Mouse (Mus musculus): ENCODE measurements around the gene Pcnp. TPM values are rescaled to one million over a fixed set of nuclear protein-coding genes. Genes with fewer than 3 reads are reported as not detected.
"Not testable (repeated sequence)": the region's sequence is repeated elsewhere in the genome, so short reads cannot be mapped to it uniquely, and the experiment has no call there.

The Pcnp gene
- 10 to 100 TPM; 46.3 to 56.5 (median 47.5) TPM for total RNA-seq (2022)

DNA sequence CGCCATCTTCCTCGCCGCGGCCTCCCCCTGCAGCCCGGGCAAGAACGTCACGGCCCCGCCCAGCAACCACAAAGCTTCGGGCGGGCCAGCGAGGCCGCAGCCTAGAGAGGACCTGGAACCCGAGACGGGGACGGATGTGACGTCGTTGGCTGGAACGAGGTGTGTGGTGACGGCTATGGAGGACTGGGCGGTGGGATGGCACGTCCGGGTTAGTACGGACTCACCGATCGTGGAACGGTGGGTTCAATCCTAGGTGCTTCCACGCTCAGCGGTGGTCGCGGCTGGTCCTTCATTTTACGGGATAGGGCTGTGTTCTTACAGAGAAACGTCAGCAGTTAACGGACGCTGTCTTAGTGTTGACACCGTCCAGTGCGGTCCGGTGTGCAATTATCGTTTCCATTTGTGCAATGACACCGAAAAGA is at the start of gene Pcnp:
Gene Pcnp (minus strand): TSS at position 79 of the 422 bp plus-strand sequence.
- DNase-seq (ENCODE audit: low spot score), result peak; percentile 98

DNA sequence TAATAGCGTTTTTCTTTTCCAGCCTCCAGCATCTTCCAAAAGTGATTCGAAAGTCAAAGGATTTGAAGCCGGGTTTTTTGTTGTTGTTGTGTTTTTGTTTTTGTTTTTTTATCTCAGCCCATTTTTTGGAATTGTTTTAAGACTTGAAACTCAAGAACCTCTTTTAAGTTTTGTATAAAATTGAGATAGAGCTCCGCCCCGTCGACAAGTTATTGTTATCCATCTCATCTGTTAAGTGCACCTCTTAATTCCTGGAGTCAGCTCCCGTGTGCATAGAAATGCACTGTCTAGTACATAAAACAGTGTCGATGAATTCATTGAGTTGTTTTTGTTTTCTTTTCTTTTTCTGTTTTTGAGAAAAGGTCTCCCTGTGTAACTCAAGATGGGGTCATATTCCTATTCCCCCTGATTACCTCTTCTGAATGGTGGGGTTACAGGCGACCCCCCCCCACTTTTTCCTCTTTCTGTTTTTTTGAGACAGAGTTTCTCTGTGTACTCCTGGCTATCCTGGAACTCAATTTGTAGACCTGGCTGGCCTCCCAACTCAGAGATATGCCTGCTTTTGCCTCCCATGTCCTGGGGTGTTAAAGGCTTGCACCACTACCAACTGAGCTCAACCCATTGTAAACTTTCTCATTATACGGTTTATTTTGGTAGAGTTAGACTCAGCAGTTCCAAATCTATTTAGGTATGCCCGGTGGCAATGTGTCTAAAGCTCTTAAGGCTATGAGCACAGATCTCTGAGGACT is 46.8 kb upstream of the Pcnp start:
- no peak for DNase-seq (ENCODE audit: low spot score)

- peak; percentile 82 for DNase-seq (ENCODE audit: low spot score)
Observed at GRCm38 (mm10) chr16:56075222-56076111, 45.9 kb upstream of the Pcnp start.

GRCm38 (mm10) chr16:56074565-56074964 is 45.0 kb upstream of the Pcnp start:
- no peak for DNase-seq (ENCODE audit: low spot score)

DNA sequence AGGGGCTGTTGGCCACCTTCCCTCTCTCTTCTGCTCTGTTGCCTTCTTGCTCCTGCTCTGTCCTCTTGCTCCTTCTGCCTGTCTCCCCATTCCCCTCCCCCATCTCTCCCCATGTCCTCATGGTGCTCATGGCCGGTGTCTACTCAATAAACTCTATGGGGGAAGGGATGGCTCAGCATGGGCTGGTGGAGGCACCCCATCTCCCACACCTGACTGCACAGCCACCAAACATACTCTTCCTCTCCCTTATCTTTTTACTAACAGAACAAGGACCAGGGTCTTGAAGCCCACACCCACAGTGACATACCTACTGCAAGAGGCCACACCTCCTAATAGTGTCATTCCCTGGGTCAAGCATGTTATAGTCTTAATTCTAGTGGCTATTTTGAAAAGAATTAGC is 44.6 kb upstream of the Pcnp start:
- DNase-seq (ENCODE audit: low spot score), result no peak

DNA sequence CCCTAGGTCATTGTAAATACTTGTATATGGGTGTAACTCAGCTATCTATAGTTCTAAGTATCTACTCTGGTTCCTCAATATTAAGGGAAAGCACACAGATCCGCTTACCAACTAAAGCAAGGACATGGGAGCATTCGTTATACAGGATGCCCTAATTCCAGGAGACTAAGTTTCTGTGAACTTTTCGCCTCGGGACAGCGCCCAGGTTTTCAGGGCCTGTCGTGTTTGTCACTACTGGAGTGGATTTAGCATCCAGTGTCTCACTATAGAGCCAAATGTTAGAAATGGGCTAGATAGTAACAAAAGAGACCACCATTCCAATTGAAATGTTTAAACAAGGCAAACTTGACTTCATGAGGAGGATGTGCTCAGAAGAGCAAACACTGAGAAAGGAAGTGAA is 43.6 kb upstream of the Pcnp start:
- DNase-seq (ENCODE audit: low spot score), result not testable (repeated sequence)

DNA sequence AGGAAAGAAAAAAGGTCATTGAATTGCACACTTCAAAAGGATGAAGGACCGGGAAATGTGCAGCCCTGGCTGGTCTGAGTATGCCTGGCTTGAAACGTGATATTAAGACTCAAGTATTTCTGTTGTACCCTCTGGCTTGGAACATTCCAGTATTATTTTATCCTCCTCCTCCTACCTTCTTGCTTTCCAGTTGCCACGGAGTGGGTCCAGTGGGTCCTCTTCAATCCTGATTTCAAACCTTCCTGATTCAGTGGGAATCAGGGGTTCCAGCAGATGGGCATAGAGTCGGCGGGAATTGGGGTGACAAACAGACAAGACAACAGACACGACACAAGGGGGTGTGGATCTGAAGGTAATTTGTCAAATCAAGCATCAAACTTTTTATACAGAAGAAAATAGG is 43.0 kb upstream of the Pcnp start:
- DNase-seq (ENCODE audit: low spot score), result no peak

GRCm38 (mm10) chr16:56071317-56072232 is 42.0 kb upstream of the Pcnp start:
- no peak for DNase-seq (ENCODE audit: low spot score)

DNA sequence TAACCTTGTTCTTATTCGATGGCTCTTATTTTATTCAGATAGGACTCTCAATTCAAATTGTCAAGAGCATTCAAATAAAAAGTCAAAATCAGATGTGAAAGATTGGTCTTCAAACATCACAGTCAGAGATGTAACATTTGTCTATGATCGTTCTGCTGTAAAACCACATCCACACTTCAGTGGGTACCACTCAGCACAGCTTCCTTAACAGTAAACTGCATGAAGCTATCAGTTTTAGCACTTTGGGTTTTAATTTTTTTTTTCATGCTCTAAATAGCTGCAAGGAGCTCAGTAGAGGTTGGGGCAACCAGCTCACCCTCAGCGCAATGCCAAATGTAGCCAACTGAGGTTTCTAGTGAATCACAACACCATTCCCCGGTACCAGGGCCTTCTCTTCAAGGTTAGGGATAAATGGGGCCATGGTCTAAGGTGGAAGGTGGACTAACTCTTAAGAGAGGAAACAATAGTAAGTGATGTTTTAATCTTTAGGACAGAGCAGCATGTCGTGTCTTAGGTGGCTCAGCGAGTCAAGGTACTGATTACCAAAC is 39.1 kb upstream of the Pcnp start:
- DNase-seq (ENCODE audit: low spot score), result no peak

- no peak for DNase-seq (ENCODE audit: low spot score)
Observed at GRCm38 (mm10) chr16:56066113-56066512, 36.6 kb upstream of the Pcnp start.

- DNase-seq (ENCODE audit: low spot score), result peak; percentile 50
Observed at GRCm38 (mm10) chr16:56064334-56064990, 34.9 kb upstream of the Pcnp start.

GRCm38 (mm10) chr16:56062981-56063380 is 33.4 kb upstream of the Pcnp start:
- DNase-seq (ENCODE audit: low spot score), result no peak

DNA sequence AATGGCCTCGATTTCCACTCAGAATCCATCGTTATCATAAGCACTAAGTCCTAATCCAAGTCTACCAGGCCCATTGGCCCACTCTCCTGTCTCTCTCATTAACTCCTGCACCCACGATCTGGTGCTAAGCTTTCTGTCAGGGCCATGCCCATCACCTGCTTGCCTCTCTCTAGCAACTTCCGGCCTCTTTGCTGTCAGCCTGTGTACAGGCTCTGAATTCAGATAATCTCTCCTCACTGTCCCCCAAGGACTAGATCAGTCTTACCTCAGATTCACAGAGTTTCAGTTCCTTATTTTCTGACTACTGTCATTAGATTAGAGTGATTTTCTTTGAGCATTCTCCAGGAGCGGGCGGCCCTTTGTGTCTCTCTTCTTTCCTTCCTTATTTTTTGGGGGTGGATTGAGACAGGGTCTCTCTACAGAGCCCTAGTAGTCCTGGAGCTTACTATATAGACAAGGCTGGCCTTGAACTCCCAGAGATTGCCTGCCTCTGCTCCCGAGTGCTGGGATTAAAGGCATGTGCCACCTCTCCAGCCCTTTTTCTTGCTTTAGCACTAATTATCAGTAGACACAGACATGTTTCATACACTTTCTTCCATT is 32.6 kb upstream of the Pcnp start:
- DNase-seq (ENCODE audit: low spot score), result no peak

DNA sequence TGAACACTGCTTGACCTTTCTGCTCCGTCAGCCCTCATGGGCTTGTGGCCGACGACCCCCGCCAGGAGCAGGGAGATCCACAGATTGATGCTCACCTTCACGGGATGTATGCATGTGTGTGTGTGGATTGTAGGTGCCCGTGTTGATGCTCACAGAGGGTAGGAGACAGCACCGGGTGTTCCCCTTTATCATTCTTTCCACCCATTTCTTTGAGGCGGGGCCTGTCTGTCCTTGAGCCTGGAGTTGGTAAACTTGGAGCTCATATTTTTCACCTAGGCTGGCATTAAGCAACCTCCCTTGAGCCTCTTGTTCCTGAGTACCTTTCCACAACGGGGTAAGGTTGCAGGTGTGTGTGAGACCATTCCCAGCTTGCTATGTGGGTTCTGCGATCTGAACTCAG is 28.6 kb upstream of the Pcnp start:
- no peak for DNase-seq (ENCODE audit: low spot score)

DNA sequence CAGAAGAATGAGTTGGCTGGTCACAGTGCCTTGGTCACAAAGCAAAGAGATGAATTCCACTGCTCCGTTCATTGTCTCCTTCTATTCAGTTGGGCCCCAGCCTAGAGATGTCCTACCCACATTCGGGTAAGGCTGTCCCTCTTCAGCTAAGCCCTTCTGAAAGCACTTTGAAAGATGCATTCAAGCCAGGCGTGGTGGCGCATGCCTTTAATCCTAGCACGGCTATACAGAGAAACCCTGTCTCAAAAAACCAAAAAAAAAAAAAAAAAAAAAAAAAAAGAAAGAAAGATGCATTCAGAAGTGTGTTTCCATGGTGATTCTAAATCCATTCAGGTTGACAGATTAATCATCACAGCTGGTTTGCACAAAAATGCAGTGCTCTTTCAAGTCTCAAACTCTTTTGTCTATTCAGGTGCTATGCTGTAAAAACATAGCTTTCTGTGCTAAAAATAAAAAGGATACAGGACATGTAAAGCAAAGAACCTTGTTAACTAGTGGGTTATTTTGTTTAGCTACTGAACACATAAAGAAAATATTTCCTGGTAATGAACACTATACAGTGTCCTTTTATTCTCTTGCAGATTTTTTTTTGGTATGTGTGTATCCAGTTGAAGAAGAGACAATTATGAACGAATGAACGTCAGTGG is 27.5 kb upstream of the Pcnp start:
- no peak for DNase-seq (ENCODE audit: low spot score)

DNA sequence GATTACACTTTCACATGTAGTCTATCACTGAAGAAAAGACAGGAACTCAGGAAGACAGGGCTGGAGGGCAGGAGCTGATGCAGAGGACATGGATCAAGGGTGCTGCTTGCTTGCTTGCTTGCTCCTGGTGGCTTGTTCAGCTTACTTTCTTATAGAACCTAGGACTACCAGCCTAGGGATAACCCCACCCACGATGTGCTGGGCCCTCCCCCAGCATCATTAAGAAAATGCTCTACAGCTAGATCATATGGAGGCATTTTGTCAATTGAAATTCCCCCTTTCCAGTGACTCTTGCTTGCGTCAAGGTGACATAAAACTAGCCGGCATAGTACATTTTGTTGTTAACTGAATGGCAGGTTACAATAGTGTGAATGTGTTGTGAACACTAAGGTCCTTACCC is 26.4 kb upstream of the Pcnp start:
- no peak for DNase-seq (ENCODE audit: low spot score)

DNA sequence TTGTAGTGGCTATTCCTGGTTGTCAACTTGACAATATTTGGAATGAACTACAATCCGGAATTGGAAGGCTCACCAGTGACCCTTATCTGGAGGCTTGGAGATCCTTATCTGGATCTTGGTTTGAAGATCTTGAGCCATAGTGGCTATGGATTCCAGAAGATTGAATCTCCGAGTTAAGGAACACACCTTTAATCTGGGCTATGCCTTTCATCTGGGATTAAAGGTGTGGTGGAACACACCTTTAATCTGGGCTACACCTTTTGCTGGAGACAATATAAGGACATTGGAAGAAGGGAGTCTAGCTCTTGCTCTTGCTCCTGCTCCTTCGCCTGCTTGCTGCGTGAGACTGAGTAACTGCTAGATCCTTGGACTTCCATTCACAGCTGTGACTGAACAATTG is 18.5 kb upstream of the Pcnp start, which contains the start of gene Senp7:
Gene Senp7 (plus strand): TSS at position 301 of the 400 bp plus-strand sequence.
- DNase-seq (ENCODE audit: low spot score), result not testable (repeated sequence)

- DNase-seq (ENCODE audit: low spot score), result no peak
Observed at GRCm38 (mm10) chr16:56038090-56038489, 8.6 kb upstream of the Pcnp start.

DNA sequence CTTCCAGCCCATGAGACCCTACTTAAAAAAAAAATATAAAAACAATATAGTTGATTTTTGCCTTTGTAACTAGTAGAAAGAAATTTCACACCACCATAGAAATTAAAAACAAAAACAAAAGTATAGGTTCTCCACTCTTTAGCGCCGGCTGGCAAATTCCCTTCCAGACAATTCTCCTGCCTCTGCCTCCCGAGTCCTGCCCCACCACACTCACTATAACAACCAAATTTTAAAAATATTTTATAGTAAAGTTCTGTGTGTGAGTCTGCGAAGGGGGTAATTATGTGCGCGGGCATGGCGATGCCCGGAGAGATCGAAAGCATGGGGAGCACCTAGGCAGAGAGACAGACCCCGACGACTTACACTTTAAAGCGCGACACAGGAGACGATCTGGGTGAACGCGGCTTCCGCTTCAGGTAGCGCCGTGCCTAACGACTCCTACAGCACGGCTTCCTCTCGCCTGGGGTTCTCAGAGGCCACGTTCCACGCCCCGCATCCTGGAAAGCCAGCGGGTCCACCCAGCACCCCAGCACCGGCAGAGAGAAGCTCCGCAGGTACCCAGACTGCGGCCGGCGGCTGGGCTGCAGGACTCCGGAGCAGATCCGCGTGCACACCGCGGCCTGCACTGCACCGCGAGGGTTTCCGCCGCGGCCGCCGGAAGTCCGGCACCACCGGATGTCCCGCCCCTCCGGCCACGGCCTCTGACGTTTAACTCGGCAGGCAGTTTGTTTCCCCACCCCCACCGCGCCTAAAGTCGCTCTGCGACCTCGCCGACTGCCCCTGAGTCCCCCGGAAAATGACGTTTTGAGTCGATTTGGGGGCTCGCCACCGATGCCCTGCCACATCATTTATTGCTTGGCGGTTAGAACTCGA is 7.8 kb upstream of the Pcnp start, which contains the start of gene Trmt10c:
Gene Trmt10c (minus strand): TSS at position 682 of the 873 bp plus-strand sequence.
- peak; percentile 91 for DNase-seq (ENCODE audit: low spot score)
